Comparison of ENCODE assay signal across 8 mouse cellular contexts in genomic region chr1:135583081-135583677, GRCm38 (mm10). TPM values are rescaled to one million over a fixed set of nuclear protein-coding genes. Genes with fewer than 3 reads are reported as not detected.
A peak's percentile ranks its signal among the peaks of the same experiment; 100 is the strongest.
DNase-seq lines count a peak whose midpoint lies in the region; ATAC-seq and TF ChIP-seq lines count a peak whose summit lies in the region.

No protein-coding gene starts in this region.

- intact Hi-C loops in heart, postnatal 14 days (cut with DNase I): no loop called here
- intact Hi-C loops in left cerebral cortex, adult 2 months (cut with DNase I): loop anchor here (2.0 kb wide), 1 partner anchor 18 kb away; no protein-coding TSS in a partner anchor

- peak; percentile 64 to 70 for DNase-seq in kidney, postnatal 4 days
- no peak for DNase-seq in kidney, adult 2 months
- peak; percentile 45 to 55 for DNase-seq in heart, postnatal 14 days
- DNase-seq in left cerebral cortex, adult 2 months (ENCODE audit: extremely low spot score in 1 of 2, low spot score in 2 of 2): peak; percentile 66 to 72
- DNase-seq in midbrain, embryonic 14.5 days: peak; percentile 83
- DNase-seq in thymus, postnatal 25 days: no peak
- no peak for DNase-seq in Muller cell, postnatal 12 days (ENCODE audit: inconsistent ontology term)

- peak; percentile 49 for ATAC-seq in forebrain, embryonic 15.5 days (replicated peaks)
- ATAC-seq in midbrain, embryonic 14.5 days (ENCODE audit: low FRiP score, low TSS enrichment): peak; percentile 56; the same call in 1 of the 2 replicates

- H3K4me2 ChIP-seq in forebrain, embryonic 15.5 days (replicated peaks): peak overlapping the region; percentile 69
- peak overlapping the region; percentile 85 for H3K4me2 ChIP-seq in midbrain, embryonic 14.5 days (ENCODE audit: low read length)

- H3K4me1 ChIP-seq in kidney, adult 2 months (ENCODE audit: control insufficient read depth, insufficient read depth, low read length): 0 out of 2 replicates have a peak, but pooled peaks cover 2% of the 10 kb centered on the region
- H3K4me1 ChIP-seq in forebrain, embryonic 15.5 days: peaks cover 66% of the 10 kb centered on the region
- peaks cover 62% of the 10 kb centered on the region for H3K4me1 ChIP-seq in midbrain, embryonic 14.5 days (ENCODE audit: control insufficient read depth, insufficient read depth, low read length)

- TF ChIP-seq CTCF in kidney, adult 2 months (conservative IDR thresholded peaks at IDR 0.05; ENCODE audit: insufficient read depth, insufficient read length, low read depth, low read length): no peak
- no peak for TF ChIP-seq CTCF in left cerebral cortex, adult 2 months (IDR thresholded peaks at IDR 0.05)

- H3K36me3 ChIP-seq in kidney, adult 2 months (ENCODE audit: control insufficient read depth, insufficient read depth, low read length): no peaks in the 10 kb centered on the region
- H3K36me3 ChIP-seq in forebrain, embryonic 15.5 days: peaks cover 3% of the 10 kb centered on the region; the same call in 1 of the 2 replicates
- H3K36me3 ChIP-seq in midbrain, embryonic 14.5 days (ENCODE audit: control insufficient read depth, insufficient read depth, low read length): peaks cover 5% of the 10 kb centered on the region; the same call in 1 of the 2 replicates

- no peak overlapping the region for H3K4me3 ChIP-seq in kidney, adult 2 months (ENCODE audit: insufficient read depth, low read depth, low read length)
- H3K4me3 ChIP-seq in forebrain, embryonic 15.5 days: peak overlapping the region; percentile 74
- peak overlapping the region; percentile 79 for H3K4me3 ChIP-seq in left cerebral cortex, adult 2 months
- peak overlapping the region; percentile 74 for H3K4me3 ChIP-seq in midbrain, embryonic 14.5 days (replicated peaks; ENCODE audit: low read depth, low read length)

- H3K27ac ChIP-seq in kidney, adult 2 months (ENCODE audit: insufficient read depth, low read depth, low read length): no peak overlapping the region
- peak overlapping the region; percentile 96 for H3K27ac ChIP-seq in forebrain, embryonic 15.5 days (replicated peaks)
- H3K27ac ChIP-seq in left cerebral cortex, adult 2 months: peak overlapping the region; percentile 91
- peak overlapping the region; percentile 93 for H3K27ac ChIP-seq in midbrain, embryonic 14.5 days (replicated peaks; ENCODE audit: low read depth, low read length)

- TF ChIP-seq POLR2A in kidney, adult 2 months (IDR thresholded peaks at IDR 0.05; ENCODE audit: low read depth, low read length): no peak

- WGBS in kidney, adult 2 months: 24% methylated on average over 15 of the region's 15 CpGs
- 1% methylated on average over 15 of the region's 15 CpGs for WGBS in forebrain, embryonic 15.5 days
- WGBS in midbrain, embryonic 14.5 days: 2% methylated on average over 15 of the region's 15 CpGs

- no peaks in the 10 kb centered on the region for H3K27me3 ChIP-seq in kidney, adult 2 months (replicated peaks; ENCODE audit: control insufficient read depth, insufficient read depth, low read length)
- H3K27me3 ChIP-seq in forebrain, embryonic 15.5 days: no peaks in the 10 kb centered on the region
- H3K27me3 ChIP-seq in midbrain, embryonic 14.5 days (ENCODE audit: control insufficient read depth, insufficient read depth, low read length): no peaks in the 10 kb centered on the region

- no peaks in the 10 kb centered on the region for H3K9me3 ChIP-seq in forebrain, embryonic 15.5 days
- H3K9me3 ChIP-seq in midbrain, embryonic 14.5 days (ENCODE audit: control insufficient read depth, low read length): no peaks in the 10 kb centered on the region

- H3K9ac ChIP-seq in forebrain, embryonic 15.5 days (replicated peaks): peak overlapping the region; percentile 87
- peak overlapping the region; percentile 88 for H3K9ac ChIP-seq in midbrain, embryonic 14.5 days (replicated peaks; ENCODE audit: low read length)

RNA-seq across cellular contexts. Expression of gene Nav1, which starts 23.9 kb away (rescaled TPM):
- 6.0 and 7.1 TPM in 2 replicates for polyA plus RNA-seq in kidney, adult 2 months (2012; rRNA removed)
- polyA plus RNA-seq in forebrain, embryonic 15.5 days (2015; fragmentation: Nextera tagmentation; extraction: Ambion mirVana): 48.1 and 51.1 TPM in 2 replicates
- total RNA-seq in heart, postnatal 14 days (2021): 10 to 100 TPM; 25.9 to 34.5 TPM
- 10 to 100 TPM; 55.4 to 68.4 TPM for total RNA-seq in left cerebral cortex, adult 2 months (2021)
- polyA plus RNA-seq in midbrain, embryonic 14.5 days (2014; fragmentation: Nextera tagmentation; extraction: Ambion mirVana): 48.2 and 56.3 TPM in 2 replicates

Comparison
In these comparisons a context has a peak if more than half of its experiments do, and no peak if none do; other contexts are left out.
1. DNase-seq: peak in kidney, postnatal 4 days (2 of 2), heart, postnatal 14 days (2 of 2), left cerebral cortex, adult 2 months (2 of 2) and midbrain, embryonic 14.5 days (single experiment); none in kidney, adult 2 months (single experiment), thymus, postnatal 25 days (single experiment) and Muller cell, postnatal 12 days (single experiment).